Mouse (Mus musculus) adrenal gland, postnatal 4 days (tissue): Measurements from ENCODE around the gene Pde4c. TPM values are rescaled to one million over a fixed set of nuclear protein-coding genes. Genes with fewer than 3 reads are reported as not detected.

Experiments
- DNase-seq, 2 experiments: peaks; one replicate each; pipeline ENCODE4 v3.0.0; 2021 to 2022; ENCODE audit warnings: low spot score in 2 of 2, mixed read lengths in 2 of 2
- total RNA-seq, 2 experiments: library from RNA; stranded (reverse); gene quantifications; 2 replicates each; pipeline ENCODE4 v1.2.3; 2021

Pde4c gene
- total RNA-seq, 2 experiments from 2014 or later, result 2.2 to 5.6 TPM

GRCm38 (mm10) chr8:70765838-70766570 lies 42.5 kb downstream of the Pde4c start:
- no peak for DNase-seq

- DNase-seq, result peak in 1 of 2 experiments; percentile 50
Observed at GRCm38 (mm10) chr8:70766571-70767440, 43.3 kb downstream of the Pde4c start.

DNA sequence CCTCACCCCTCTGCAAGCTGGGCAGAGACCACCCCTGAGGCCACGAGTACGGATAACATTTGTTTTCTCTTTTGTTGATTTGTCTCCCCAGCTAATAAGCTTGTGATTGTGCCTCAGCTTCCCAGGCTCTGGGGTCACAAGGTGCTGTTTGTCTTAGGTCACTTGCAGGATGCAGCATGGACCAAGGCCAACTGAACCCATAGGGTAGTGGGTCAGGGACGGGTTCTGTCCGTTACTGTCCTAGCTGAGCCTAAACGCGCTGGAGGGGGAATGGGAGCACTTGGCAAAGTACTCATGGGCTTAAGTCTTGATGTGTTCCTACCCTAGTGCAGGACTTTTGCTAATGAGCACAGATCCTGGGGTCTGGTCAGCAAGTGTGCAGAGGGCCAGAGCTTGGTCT lies 44.0 kb downstream of the Pde4c start:
- no peak for DNase-seq

GRCm38 (mm10) chr8:70768231-70768776 lies 44.8 kb downstream of the Pde4c start:
- DNase-seq, result no peak

DNA sequence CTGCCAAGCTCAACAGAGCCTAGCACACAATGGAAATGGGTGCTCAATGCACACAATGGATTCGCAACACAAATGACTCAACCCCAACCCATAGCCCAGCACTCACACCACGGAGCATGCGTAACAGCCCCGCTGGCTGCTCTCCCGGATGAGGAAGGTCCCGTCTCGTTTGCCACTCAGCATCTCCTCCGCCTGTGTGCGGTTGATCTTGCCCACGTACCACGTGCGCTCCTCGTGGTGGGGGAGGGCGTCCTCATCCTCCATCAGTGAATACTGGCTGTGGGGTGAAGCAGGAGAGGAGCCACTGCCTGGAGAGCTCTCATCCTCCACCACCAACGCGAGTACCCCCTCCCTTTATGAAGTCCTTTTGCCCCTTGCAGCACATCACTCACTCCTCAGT lies 45.4 kb downstream of the Pde4c start:
- DNase-seq, result no peak

DNA sequence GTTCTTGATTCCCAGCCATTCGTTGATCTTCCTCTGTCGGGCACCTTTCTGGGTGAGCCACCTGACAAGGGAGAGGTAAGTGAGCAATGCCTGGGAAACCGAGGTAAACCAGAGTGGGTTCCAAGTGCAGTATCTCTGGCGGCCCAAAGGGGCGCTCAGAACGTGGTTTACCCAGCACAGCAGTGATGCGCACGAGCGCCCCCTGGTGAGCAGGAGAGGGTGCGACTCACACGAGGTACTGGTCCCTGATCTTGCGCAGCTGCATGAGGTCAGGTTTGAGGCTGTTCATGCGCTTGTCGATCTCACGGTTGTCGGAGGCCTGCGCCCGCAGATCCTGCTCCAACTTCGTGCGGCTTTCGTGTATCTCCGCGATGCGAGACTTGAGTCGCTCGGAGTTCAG lies 45.8 kb downstream of the Pde4c start:
- peak; percentile 86 to 93 for DNase-seq

GRCm38 (mm10) chr8:70769858-70770257 lies 46.3 kb downstream of the Pde4c start:
- DNase-seq, result no peak

GRCm38 (mm10) chr8:70770748-70771147 lies 47.2 kb downstream of the Pde4c start:
- DNase-seq, result no peak

DNA sequence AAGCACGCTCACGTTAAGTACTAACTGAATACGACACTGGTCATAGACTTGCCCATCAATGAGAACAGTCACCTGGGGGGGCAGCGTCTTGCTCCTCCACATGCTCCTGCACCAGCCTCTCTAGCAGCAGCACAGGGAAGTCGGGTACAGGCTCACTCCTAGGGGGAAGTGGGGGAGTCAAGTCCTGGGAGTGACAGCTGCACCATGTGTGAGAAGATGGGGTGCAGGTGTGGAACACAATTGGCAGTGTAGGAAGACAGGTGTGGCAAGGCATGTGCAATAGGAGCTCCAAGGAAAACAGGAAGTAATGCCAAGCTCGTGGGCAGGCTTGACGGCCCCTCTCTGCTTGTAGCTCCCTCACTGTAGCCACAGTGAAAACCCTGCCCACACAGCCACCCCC lies 47.7 kb downstream of the Pde4c start:
- DNase-seq, result no peak

- no peak for DNase-seq
Observed at GRCm38 (mm10) chr8:70772075-70772474, 48.6 kb downstream of the Pde4c start.

DNA sequence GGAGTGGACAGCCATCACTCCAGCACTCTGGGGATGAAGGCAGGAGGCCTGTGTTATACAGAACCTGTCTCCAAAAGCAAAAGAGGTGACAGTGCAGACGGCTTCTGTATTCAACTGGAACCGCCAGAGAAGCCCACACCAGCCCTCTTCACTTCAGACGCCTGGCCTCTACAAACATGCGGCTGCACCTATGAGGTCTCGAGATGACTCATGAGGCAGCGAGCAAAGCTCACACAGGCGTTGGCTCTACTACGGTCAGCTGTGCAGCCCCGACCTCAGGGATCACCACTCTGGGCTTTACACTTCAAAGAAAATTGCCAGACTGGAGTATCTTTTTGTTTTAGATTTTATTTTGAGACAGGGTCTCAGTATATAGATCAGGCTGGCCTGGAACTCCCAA lies 49.4 kb downstream of the Pde4c start:
- DNase-seq, result no peak

- no peak for DNase-seq
Observed at GRCm38 (mm10) chr8:70773410-70773809, 49.9 kb downstream of the Pde4c start.

GRCm38 (mm10) chr8:70773833-70774232 lies 50.3 kb downstream of the Pde4c start:
- no peak for DNase-seq

GRCm38 (mm10) chr8:70774740-70775139 lies 51.2 kb downstream of the Pde4c start:
- DNase-seq, result no peak

- DNase-seq, result no peak
Observed at GRCm38 (mm10) chr8:70775227-70775626, 51.7 kb downstream of the Pde4c start.

GRCm38 (mm10) chr8:70775851-70776495 lies 52.5 kb downstream of the Pde4c start:
- no peak for DNase-seq

- peak; percentile 98 to 99 for DNase-seq
Observed at GRCm38 (mm10) chr8:70776496-70777444, 53.2 kb downstream of the Pde4c start, which contains the start of gene Pik3r2. Gene Pik3r2 (minus strand): TSS chr8:70776713.

DNA sequence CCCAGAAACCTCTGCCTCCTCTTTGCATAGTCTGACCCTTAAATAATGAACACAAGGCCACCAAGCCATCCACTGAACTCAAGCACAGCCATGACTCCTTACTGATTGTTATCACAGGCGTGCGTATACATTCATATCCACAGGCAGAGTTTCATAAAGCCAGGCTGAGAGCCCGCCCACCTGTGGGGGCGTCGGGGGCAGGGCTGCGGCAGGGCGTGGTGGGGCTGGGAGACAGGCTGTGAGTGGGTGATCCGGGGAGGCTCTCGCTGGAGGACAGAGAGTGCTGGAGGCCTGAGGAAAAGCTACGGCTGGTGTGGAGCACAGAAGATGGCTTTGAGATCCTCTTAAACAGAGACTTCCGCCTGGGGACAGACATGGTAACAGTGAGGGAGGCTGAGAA lies 56.6 kb downstream of the Pde4c start:
- no peak for DNase-seq

GRCm38 (mm10) chr8:70786291-70787050 lies 63.0 kb downstream of the Pde4c start:
- no peak for DNase-seq

GRCm38 (mm10) chr8:70787051-70787445 lies 63.5 kb downstream of the Pde4c start:
- DNase-seq, result no peak
